Mouse (Mus musculus) limb, embryonic 13.5 days (tissue): Measurements from ENCODE around the gene Dmc1. TPM values are rescaled to one million over a fixed set of nuclear protein-coding genes. Genes with fewer than 3 reads are reported as not detected.

Experiments
- ATAC-seq: fragments of 200-750 bp; cut with Nextera tagmentation; 2 replicates; pipeline ENCODE4 v1.8.0; 2017; ENCODE audit warnings: low read depth, moderate number of reproducible peaks, moderate TSS enrichment; ENCODE audit not compliant: low FRiP score
- H3K27ac ChIP-seq: fragments of 300-500 bp; sonication (generic); 2 replicates; pipeline ENCODE4 v1.5.1; 2015; ENCODE audit warnings: inconsistent platforms, mild to moderate bottlenecking, moderate library complexity
- H3K27me3 ChIP-seq: fragments of 300-500 bp; sonication (generic); 2 replicates; pipeline ENCODE4 v1.6.1; 2015; ENCODE audit warnings: mild to moderate bottlenecking, inconsistent platforms
- H3K36me3 ChIP-seq: fragments of 300-500 bp; sonication (generic); 2 replicates; pipeline ENCODE4 v1.6.1; 2015; ENCODE audit warnings: inconsistent platforms, mild to moderate bottlenecking, moderate library complexity
- H3K4me1 ChIP-seq: fragments of 300-500 bp; sonication (generic); 2 replicates; pipeline ENCODE4 v1.6.1; 2015; ENCODE audit warnings: inconsistent platforms
- H3K4me2 ChIP-seq: fragments of 300-500 bp; sonication (generic); replicated peaks from 2 replicates; pipeline ENCODE4 v1.6.1; 2015; ENCODE audit warnings: inconsistent platforms, mild to moderate bottlenecking, moderate library complexity
- H3K4me3 ChIP-seq: fragments of 300-500 bp; sonication (generic); 2 replicates; pipeline ENCODE4 v1.5.1; 2015; ENCODE audit warnings: moderate library complexity, mild to moderate bottlenecking, inconsistent platforms
- H3K9ac ChIP-seq: fragments of 300-500 bp; sonication (generic); 2 replicates; pipeline ENCODE4 v1.6.1; 2015; ENCODE audit warnings: mild to moderate bottlenecking, inconsistent platforms
- H3K9me3 ChIP-seq: fragments of 300-500 bp; sonication (generic); 2 replicates; pipeline ENCODE4 v1.6.1; 2016; ENCODE audit warnings: inconsistent platforms
- WGBS: fragments of 180-500 bp; shearing (Covaris S2); methylation state at CpG from one replicate; pipeline ENCODE4 v1.1.7; 2015; 5-methylcytosine and 5-hydroxymethylcytosine counted together
- polyA plus RNA-seq: library from polyadenylated mRNA; unstranded; fragments of >200 nt; fragmentation: Nextera tagmentation; extraction: Ambion mirVana; gene quantifications from 2 replicates; pipeline ENCODE4 v1.2.1, GENCODE M21; 2015

Dmc1 gene
- polyA plus RNA-seq: 2.7 and 3.2 TPM in 2 replicates

GRCm38 (mm10) chr15:79604990-79605665 lies at the start of gene Dmc1:
Gene Dmc1, minus strand, starts transcription at chr15:79605109.
- Histone ChIP-seq H3K36me3 (peaks cover under 1% of the 10 kb centered on the region), H3K4me2 (peak within 1 kb of the TSS; percentile 60), H3K4me1 (peaks cover 7% of the 10 kb centered on the region; the same call in 1 of the 2 replicates), H3K4me3 (peak within 1 kb of the TSS; percentile 39), H3K27me3 (peaks cover 16% of the 10 kb centered on the region), H3K9me3 (0 out of 2 replicates have a peak, but pooled peaks cover 3% of the 10 kb centered on the region), H3K9ac (peak within 1 kb of the TSS; percentile 64), H3K27ac (no peak within 1 kb of the TSS)
- 9% methylated on average over 37 of the region's 37 CpGs for WGBS
- no peak for ATAC-seq

- no peaks in the 10 kb centered on the region for H3K4me1 ChIP-seq
- H3K9ac ChIP-seq: no peak overlapping the region
- peaks cover 27% of the 10 kb centered on the region for H3K36me3 ChIP-seq
- no peak for ATAC-seq
- H3K27ac ChIP-seq: no peak overlapping the region
- H3K4me3 ChIP-seq: no peak overlapping the region
- no peak overlapping the region for H3K4me2 ChIP-seq
- WGBS: 71% methylated on average over 4 of the region's 4 CpGs
- H3K27me3 ChIP-seq: no peaks in the 10 kb centered on the region
- H3K9me3 ChIP-seq: peaks cover 6% of the 10 kb centered on the region; the same call in 1 of the 2 replicates
These were observed 46.6 kb upstream of the Dmc1 start for GRCm38 (mm10) chr15:79651481-79651880.

- Histone ChIP-seq H3K9me3 (peaks cover 6% of the 10 kb centered on the region; the same call in 1 of the 2 replicates), H3K4me1 (no peaks in the 10 kb centered on the region), H3K4me3 (no peak overlapping the region), H3K9ac (no peak overlapping the region), H3K27me3 (no peaks in the 10 kb centered on the region), H3K4me2 (no peak overlapping the region), H3K36me3 (peaks cover 27% of the 10 kb centered on the region), H3K27ac (no peak overlapping the region)
- no peak for ATAC-seq
These were observed 45.7 kb upstream of the Dmc1 start for GRCm38 (mm10) chr15:79650569-79650968.

- Histone ChIP-seq H3K9ac (no peak overlapping the region), H3K4me2 (no peak overlapping the region), H3K4me3 (no peak overlapping the region), H3K9me3 (peaks cover 6% of the 10 kb centered on the region; the same call in 1 of the 2 replicates), H3K27me3 (no peaks in the 10 kb centered on the region), H3K4me1 (no peaks in the 10 kb centered on the region), H3K36me3 (peaks cover 31% of the 10 kb centered on the region), H3K27ac (no peak overlapping the region)
- no peak for ATAC-seq
- 87% methylated on average over 12 of the region's 12 CpGs for WGBS
These were observed 43.2 kb upstream of the Dmc1 start for GRCm38 (mm10) chr15:79648130-79648529.

- ATAC-seq: no peak
- no peaks in the 10 kb centered on the region for H3K4me1 ChIP-seq
- 82% methylated on average over 2 of the region's 2 CpGs for WGBS
- H3K9me3 ChIP-seq: no peaks in the 10 kb centered on the region
- no peak overlapping the region for H3K9ac ChIP-seq
- no peak overlapping the region for H3K4me3 ChIP-seq
- H3K27ac ChIP-seq: no peak overlapping the region
- peaks cover 40% of the 10 kb centered on the region for H3K36me3 ChIP-seq
- no peak overlapping the region for H3K4me2 ChIP-seq
- H3K27me3 ChIP-seq: no peaks in the 10 kb centered on the region
These were observed 40.6 kb upstream of the Dmc1 start for GRCm38 (mm10) chr15:79645483-79645882.

- no peak for ATAC-seq
- H3K4me2 ChIP-seq: no peak overlapping the region
- no peaks in the 10 kb centered on the region for H3K27me3 ChIP-seq
- no peak overlapping the region for H3K9ac ChIP-seq
- H3K9me3 ChIP-seq: no peaks in the 10 kb centered on the region
- no peaks in the 10 kb centered on the region for H3K4me1 ChIP-seq
- WGBS: 60% methylated on average over 11 of the region's 12 CpGs
- no peak overlapping the region for H3K27ac ChIP-seq
- no peak overlapping the region for H3K4me3 ChIP-seq
- H3K36me3 ChIP-seq: peaks cover 47% of the 10 kb centered on the region
These were observed 36.4 kb upstream of the Dmc1 start for GRCm38 (mm10) chr15:79641135-79641817.

GRCm38 (mm10) chr15:79630471-79630870 lies 25.6 kb upstream of the Dmc1 start:
- no peaks in the 10 kb centered on the region for H3K4me1 ChIP-seq
- H3K27ac ChIP-seq: no peak overlapping the region
- H3K4me2 ChIP-seq: no peak overlapping the region
- no peak for ATAC-seq
- no peaks in the 10 kb centered on the region for H3K9me3 ChIP-seq
- 63% methylated on average over 2 of the region's 2 CpGs for WGBS
- H3K4me3 ChIP-seq: no peak overlapping the region
- no peaks in the 10 kb centered on the region for H3K27me3 ChIP-seq
- peaks cover 76% of the 10 kb centered on the region for H3K36me3 ChIP-seq
- no peak overlapping the region for H3K9ac ChIP-seq

- Histone ChIP-seq H3K4me2 (no peak overlapping the region), H3K27ac (no peak overlapping the region), H3K9me3 (no peaks in the 10 kb centered on the region; the same call in 1 of the 2 replicates), H3K36me3 (peaks cover 57% of the 10 kb centered on the region), H3K4me1 (no peaks in the 10 kb centered on the region), H3K27me3 (no peaks in the 10 kb centered on the region), H3K9ac (no peak overlapping the region), H3K4me3 (no peak overlapping the region)
- ATAC-seq: no peak
- 78% methylated on average over 11 of the region's 11 CpGs for WGBS
These were observed 15.0 kb upstream of the Dmc1 start for GRCm38 (mm10) chr15:79619770-79620414.

GRCm38 (mm10) chr15:79618456-79618855 lies 13.5 kb upstream of the Dmc1 start:
- no peak overlapping the region for H3K27ac ChIP-seq
- H3K9ac ChIP-seq: no peak overlapping the region
- no peaks in the 10 kb centered on the region for H3K4me1 ChIP-seq
- no peak overlapping the region for H3K4me3 ChIP-seq
- no peak for ATAC-seq
- no peak overlapping the region for H3K4me2 ChIP-seq
- peaks cover 52% of the 10 kb centered on the region for H3K36me3 ChIP-seq
- no peaks in the 10 kb centered on the region; the same call in 1 of the 2 replicates for H3K9me3 ChIP-seq
- no peaks in the 10 kb centered on the region for H3K27me3 ChIP-seq
- WGBS: 85% methylated on average over 7 of the region's 7 CpGs

- no peaks in the 10 kb centered on the region for H3K27me3 ChIP-seq
- no peak overlapping the region for H3K27ac ChIP-seq
- no peak overlapping the region for H3K9ac ChIP-seq
- H3K4me3 ChIP-seq: no peak overlapping the region
- no peaks in the 10 kb centered on the region; the same call in 1 of the 2 replicates for H3K9me3 ChIP-seq
- H3K36me3 ChIP-seq: peaks cover 51% of the 10 kb centered on the region
- no peak overlapping the region for H3K4me2 ChIP-seq
- WGBS: 84% methylated on average over 11 of the region's 11 CpGs
- H3K4me1 ChIP-seq: no peaks in the 10 kb centered on the region
- no peak for ATAC-seq
These were observed 12.2 kb upstream of the Dmc1 start for GRCm38 (mm10) chr15:79617135-79617534.

- H3K4me3 ChIP-seq: no peak overlapping the region
- ATAC-seq: no peak
- H3K36me3 ChIP-seq: peaks cover 50% of the 10 kb centered on the region
- H3K9me3 ChIP-seq: no peaks in the 10 kb centered on the region; the same call in 1 of the 2 replicates
- 85% methylated on average over 5 of the region's 5 CpGs for WGBS
- H3K4me2 ChIP-seq: no peak overlapping the region
- no peak overlapping the region for H3K9ac ChIP-seq
- no peaks in the 10 kb centered on the region for H3K4me1 ChIP-seq
- H3K27ac ChIP-seq: no peak overlapping the region
- no peaks in the 10 kb centered on the region for H3K27me3 ChIP-seq
These were observed 11.8 kb upstream of the Dmc1 start for GRCm38 (mm10) chr15:79616729-79617128.

- H3K36me3 ChIP-seq: peaks cover 43% of the 10 kb centered on the region
- no peak overlapping the region for H3K4me3 ChIP-seq
- H3K9ac ChIP-seq: no peak overlapping the region
- H3K4me1 ChIP-seq: no peaks in the 10 kb centered on the region
- H3K4me2 ChIP-seq: no peak overlapping the region
- peaks cover 1% of the 10 kb centered on the region; the same call in 1 of the 2 replicates for H3K9me3 ChIP-seq
- H3K27me3 ChIP-seq: no peaks in the 10 kb centered on the region
- ATAC-seq: no peak
- no peak overlapping the region for H3K27ac ChIP-seq
- WGBS: 70% methylated on average over 7 of the region's 7 CpGs
These were observed 10.6 kb upstream of the Dmc1 start for GRCm38 (mm10) chr15:79615501-79615900.
